Mouse (Mus musculus) megakaryocyte progenitor cell, adult 5-6 weeks (primary cell): ENCODE results near the gene N4bp2l2. TPM values are rescaled to one million over a fixed set of nuclear protein-coding genes. Genes with fewer than 3 reads are reported as not detected.

Experiments
- ATAC-seq: replicated peaks from 2 replicates; pipeline ENCODE4 v1.8.0; 2016; ENCODE audit warnings: mild to moderate bottlenecking, moderate TSS enrichment, inconsistent platforms; ENCODE audit not compliant: poor library complexity
- total RNA-seq, 2 experiments: library from RNA; stranded (forward) in 1 of 2; stranded (reverse) in 1 of 2; fragments of 157-497, 149-512 nt in 1 of 2; fragments of 200-1000 nt in 1 of 2; gene quantifications; 2 replicates each; pipeline versions ENCODE4 v1.2.3 to v1.2.4; 2015 to 2017

N4bp2l2 gene
- total RNA-seq, 2 experiments from 2014 or later, result 78.3 to 89.9 TPM

DNA sequence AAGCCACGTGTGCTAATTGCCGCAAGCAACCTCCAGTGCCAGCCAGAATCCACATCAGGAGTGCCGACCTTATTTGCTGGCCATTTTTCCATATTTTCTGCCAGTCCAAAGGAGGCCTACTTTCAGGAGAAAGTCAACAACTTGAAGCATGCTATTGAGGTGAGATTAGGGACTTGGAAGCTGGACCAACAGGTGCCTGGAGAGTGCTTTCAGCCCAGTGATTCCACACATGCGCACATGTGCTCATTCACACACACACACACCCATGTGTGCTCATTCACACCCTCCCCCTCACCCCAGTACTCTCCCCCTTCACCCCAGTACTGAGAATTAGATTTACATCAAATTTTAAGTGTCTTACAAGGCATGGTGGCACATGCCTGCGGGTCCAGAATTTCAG is 99.0 kb downstream of the N4bp2l2 start:
- ATAC-seq, result no peak

DNA sequence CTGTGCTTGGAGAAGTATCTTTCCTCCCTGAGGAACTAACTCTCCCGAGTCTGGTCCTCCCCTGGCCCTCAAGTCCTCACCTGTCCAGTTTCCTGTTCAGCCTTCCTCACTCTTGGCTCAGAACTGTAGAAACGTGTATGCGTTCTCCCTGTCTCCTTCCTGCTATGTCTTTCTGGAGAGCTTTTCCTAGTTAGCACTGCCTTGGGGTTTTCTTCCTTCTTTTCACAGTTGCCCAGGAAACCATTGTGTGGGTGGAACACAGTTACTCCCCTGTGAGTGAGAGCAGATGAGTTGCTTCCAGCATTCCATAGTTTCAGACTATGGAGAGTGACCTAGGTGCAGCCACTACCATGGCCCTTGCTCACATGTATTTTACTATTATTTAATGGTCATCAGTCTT is 99.8 kb downstream of the N4bp2l2 start:
- no peak for ATAC-seq

DNA sequence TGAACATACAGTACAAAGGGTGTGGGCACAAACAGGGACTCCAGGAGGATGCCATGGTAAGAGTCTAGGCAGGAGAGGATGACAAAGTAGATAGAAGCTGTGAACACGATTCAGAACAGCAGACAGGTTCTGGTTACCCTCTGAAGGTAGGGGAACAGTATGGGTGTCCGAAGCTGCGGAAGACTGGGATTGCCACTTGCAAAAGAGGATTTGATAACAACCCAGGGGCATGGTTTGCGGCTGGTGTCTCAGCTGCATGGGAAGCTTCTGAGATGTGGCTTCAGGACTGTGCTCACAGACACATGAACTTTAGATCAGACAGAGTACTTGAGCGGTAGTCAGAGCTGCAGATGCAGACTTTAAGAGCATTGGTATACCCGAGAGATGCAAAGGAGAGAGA is 101.6 kb downstream of the N4bp2l2 start:
- ATAC-seq, result no peak

DNA sequence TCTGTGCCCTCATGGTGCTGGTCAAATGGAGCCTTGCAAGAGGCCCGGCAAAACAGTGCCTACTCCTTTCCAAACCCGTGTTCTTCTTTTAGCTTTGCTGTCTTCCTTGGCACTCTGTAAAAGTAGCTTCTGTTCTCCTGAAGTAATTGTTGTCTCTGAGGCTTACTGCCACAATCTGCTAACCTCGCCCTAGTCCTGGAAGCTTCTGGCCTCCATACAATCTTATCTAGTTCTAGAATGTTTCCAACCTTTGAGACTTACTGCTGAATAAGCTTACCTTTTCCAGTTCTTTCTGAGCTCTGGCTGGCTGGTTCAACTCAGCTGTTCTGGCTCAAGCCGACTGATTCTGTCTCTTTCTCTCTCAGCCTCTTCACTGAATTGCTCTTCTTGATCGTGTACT is 104.2 kb downstream of the N4bp2l2 start:
- no peak for ATAC-seq

DNA sequence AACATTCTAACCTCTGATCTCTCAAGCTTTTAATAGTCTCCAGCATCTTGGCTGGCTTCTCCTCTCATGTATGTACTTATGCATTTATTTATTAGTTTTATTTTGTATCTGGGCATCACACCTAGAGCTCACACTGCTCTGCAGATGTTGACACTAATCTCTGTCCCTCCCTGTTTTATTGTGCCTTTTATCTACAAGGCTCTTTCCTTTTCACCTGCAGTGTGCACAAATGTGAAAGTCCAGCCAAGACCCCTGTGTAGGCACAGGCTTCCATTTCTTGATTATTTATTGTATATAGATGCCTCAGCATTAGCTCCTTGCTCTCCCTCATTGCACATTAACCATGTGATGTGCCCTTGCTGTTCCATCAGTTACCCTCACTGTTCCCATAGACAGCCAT is 104.6 kb downstream of the N4bp2l2 start:
- no peak for ATAC-seq

DNA sequence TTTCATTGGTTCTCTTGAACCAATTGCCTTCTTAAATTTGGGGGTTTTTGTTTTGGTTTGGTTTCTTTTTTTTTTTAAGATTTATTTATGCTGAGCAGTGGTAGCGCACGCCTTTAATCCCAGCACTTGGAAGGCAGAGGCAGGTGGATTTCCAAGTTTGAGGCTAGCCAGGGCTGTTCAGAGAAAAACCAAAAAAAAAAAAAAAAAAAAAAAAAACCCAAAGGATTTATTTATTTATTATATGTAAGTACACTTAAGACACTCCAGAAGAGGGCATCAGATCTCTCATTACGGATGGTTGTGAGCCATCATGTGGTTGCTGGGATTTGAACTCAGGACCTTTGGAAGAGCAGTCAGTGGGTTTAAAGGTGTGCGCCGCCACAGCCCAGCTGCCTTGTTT is 105.1 kb downstream of the N4bp2l2 start:
- ATAC-seq, result no peak

DNA sequence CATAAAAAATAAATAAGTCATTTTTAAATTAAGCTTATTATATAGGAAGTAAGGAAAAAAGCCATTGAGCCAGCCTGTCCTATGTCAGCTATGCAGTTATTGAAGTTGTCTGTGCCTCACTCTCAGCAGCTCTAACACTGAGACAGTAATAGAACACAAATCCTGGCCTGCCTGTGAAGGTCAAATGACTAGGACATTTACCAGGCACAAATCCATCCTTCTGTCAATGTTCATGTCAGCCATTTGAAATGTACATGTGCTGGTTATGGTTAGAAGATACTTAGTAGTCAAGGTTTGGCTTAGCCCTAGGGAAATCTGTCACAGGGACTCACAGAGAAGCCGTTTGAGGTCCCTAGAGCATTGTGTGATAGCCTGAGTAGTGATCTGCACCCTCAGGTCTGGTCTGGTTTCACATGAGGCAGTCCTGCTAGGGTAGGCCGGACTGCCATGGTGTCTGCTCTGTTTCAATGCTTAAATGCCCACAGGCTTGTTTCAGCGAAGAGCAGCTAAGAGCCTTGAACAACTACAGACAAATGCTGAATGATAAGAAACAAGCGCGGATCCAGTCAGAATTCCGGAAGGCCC is 106.4 kb downstream of the N4bp2l2 start:
- no peak for ATAC-seq

Other genes with a start within 250 kb of the N4bp2l2 start
- not detected in 2 replicates for gene Zar1l, start 148.0 kb downstream of the N4bp2l2 start, total RNA-seq (2015)
- gene Zar1l, start 148.0 kb downstream of the N4bp2l2 start, total RNA-seq (2017), result not detected in 2 replicates
- 36.1 and 52.9 TPM in 2 replicates for gene Brca2, start 143.6 kb downstream of the N4bp2l2 start, total RNA-seq (2015)
- gene Brca2, start 143.6 kb downstream of the N4bp2l2 start, total RNA-seq (2017), result 37.4 and 45.7 TPM in 2 replicates
- gene N4bp2l1, start 69.0 kb downstream of the N4bp2l2 start, total RNA-seq (2015), result 22.3 and 28.9 TPM in 2 replicates
- gene N4bp2l1, start 69.0 kb downstream of the N4bp2l2 start, total RNA-seq (2017), result 27.4 and 27.6 TPM in 2 replicates
- 63.9 and 78.8 TPM in 2 replicates for gene Pds5b, start 7.6 kb upstream of the N4bp2l2 start, total RNA-seq (2015)
- 32.8 and 37.5 TPM in 2 replicates for gene Pds5b, start 7.6 kb upstream of the N4bp2l2 start, total RNA-seq (2017)